In the genomic region with DNA sequence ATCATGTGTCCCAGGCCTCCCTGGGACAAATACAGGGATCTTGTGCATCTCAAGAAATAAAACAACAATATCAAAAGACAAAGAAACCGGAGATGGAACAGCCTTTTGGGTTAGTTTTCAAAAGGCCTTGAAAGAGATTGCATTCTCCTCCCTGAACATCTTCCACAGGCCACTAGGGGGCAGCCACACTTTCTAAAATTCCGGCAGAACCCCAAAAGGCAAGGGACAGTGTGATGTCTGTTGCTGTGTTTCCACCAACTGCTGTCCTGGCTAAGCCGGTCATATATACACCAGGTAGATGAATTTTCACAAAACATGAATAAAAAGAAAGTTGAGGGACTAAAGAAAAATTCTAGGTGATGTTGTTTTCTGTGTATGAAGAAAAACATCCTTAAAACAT, we compare ENCODE assay signal across 9 mouse cellular contexts. TPM values are rescaled to one million over a fixed set of nuclear protein-coding genes. Genes with fewer than 3 reads are reported as not detected.
DNase-seq lines count a peak whose midpoint lies in the region; ATAC-seq and TF ChIP-seq lines count a peak whose summit lies in the region.
"Had no signal": no experiment of that assay in that cellular context is flagged by ENCODE, and none has a peak within 500 bp of the region (broad histone marks: within the 10 kb centered on the region; RNA-seq: fewer than 3 reads in every experiment).

No protein-coding gene starts in this region.

- H3K9ac ChIP-seq in limb, embryonic 14.5 days (ENCODE audit: low read depth, low read length, severe bottlenecking), result no peak overlapping the region
- H3K9ac ChIP-seq: heart, embryonic 13.5 days; neural tube, embryonic 12.5 days had no signal

- no peak for ATAC-seq in limb, embryonic 14.5 days (ENCODE audit: low FRiP score, low read depth)

- no peaks in the 10 kb centered on the region for H3K36me3 ChIP-seq in limb, embryonic 14.5 days (ENCODE audit: control insufficient read depth, insufficient read depth, low read length)
- H3K36me3 ChIP-seq: heart, embryonic 13.5 days; neural tube, embryonic 12.5 days had no signal

- H3K27ac ChIP-seq in limb, embryonic 14.5 days (replicated peaks; ENCODE audit: low read depth, low read length), result no peak overlapping the region
- H3K27ac ChIP-seq: heart, embryonic 13.5 days; neural tube, embryonic 12.5 days had no signal

- H3K4me3 ChIP-seq in limb, embryonic 14.5 days (replicated peaks; ENCODE audit: low read length), result no peak overlapping the region
- H3K4me3 ChIP-seq: heart, embryonic 13.5 days; neural tube, embryonic 12.5 days had no signal

- no peaks in the 10 kb centered on the region for H3K9me3 ChIP-seq in limb, embryonic 14.5 days (ENCODE audit: control insufficient read depth, low read length)
- H3K9me3 ChIP-seq: heart, embryonic 13.5 days; neural tube, embryonic 12.5 days had no signal

- H3K4me1 ChIP-seq in limb, embryonic 14.5 days (ENCODE audit: control insufficient read depth, insufficient read depth, low read length), result no peaks in the 10 kb centered on the region
- H3K4me1 ChIP-seq: heart, embryonic 13.5 days; neural tube, embryonic 12.5 days had no signal

- H3K4me2 ChIP-seq in limb, embryonic 14.5 days (replicated peaks; ENCODE audit: low read depth, low read length, severe bottlenecking), result no peak overlapping the region
- H3K4me2 ChIP-seq: heart, embryonic 13.5 days; neural tube, embryonic 12.5 days had no signal

- DNase-seq in spleen, postnatal 10 days (ENCODE audit: low spot score in 2 of 2), result peak; percentile 4 to 39
- DNase-seq in spleen, adult 12 weeks (ENCODE audit: low spot score), result no peak
- DNase-seq in adrenal gland, adult 2 months, result peak; percentile 33
- peak; percentile 51 to 72 for DNase-seq in cerebellum, postnatal 4 days (ENCODE audit: low spot score in 2 of 2)
- peak; percentile 64 for DNase-seq in heart, postnatal 4 days
- peak; percentile 18 for DNase-seq in limb, embryonic 14.5 days (ENCODE audit: low spot score)
- peak; percentile 37 for DNase-seq in retina, postnatal 7 days (ENCODE audit: low read depth, low spot score)

- 0 out of 2 replicates have a peak, but pooled peaks cover 5% of the 10 kb centered on the region for H3K27me3 ChIP-seq in limb, embryonic 14.5 days (ENCODE audit: control insufficient read depth, insufficient read depth, low read length)
- H3K27me3 ChIP-seq: heart, embryonic 13.5 days; neural tube, embryonic 12.5 days had no signal

- WGBS in limb, embryonic 14.5 days, result 23% methylated on average over 3 of the region's 3 CpGs

- no peak for TF ChIP-seq POLR2A in limb, embryonic 14.5 days (IDR thresholded peaks at IDR 0.05; ENCODE audit: borderline replicate concordance, extremely low read depth, insufficient read depth, insufficient read length)

RNA-seq across cellular contexts. Expression of gene Dnah9, which starts 46.3 kb away (rescaled TPM):
- not detected for total RNA-seq in adrenal gland, adult 2 months (2021)
- polyA plus RNA-seq in adrenal gland, adult 2 months (2012; rRNA removed), result not detected in 2 replicates
- total RNA-seq in heart, postnatal 4 days (2021), result not detected
- polyA plus RNA-seq in limb, embryonic 14.5 days (2012; rRNA removed), result 0.36 and 0.38 TPM in 2 replicates
- polyA plus RNA-seq in limb, embryonic 14.5 days (2014; fragmentation: Nextera tagmentation; extraction: Ambion mirVana), result 0.17 and 0.19 TPM in 2 replicates
